Mouse (Mus musculus) embryonic fibroblast, embryonic 13.5 days (primary cell): ENCODE data around the gene Gm43552. TPM values are rescaled to one million over a fixed set of nuclear protein-coding genes. Genes with fewer than 3 reads are reported as not detected.

Source experiments
- H3K27ac ChIP-seq: 2 replicates; pipeline ENCODE4 v1.5.1; 2012; ENCODE audit warnings: low read length, control low read depth, inconsistent platforms; ENCODE audit not compliant: insufficient read depth
- H3K4me1 ChIP-seq: 2 replicates; pipeline ENCODE4 v1.6.1; 2011; ENCODE audit warnings: low read length; ENCODE audit not compliant: control insufficient read depth, insufficient read depth
- H3K4me3 ChIP-seq: 2 replicates; pipeline ENCODE4 v1.5.1; 2011; ENCODE audit warnings: mild to moderate bottlenecking, control low read depth, low read length; ENCODE audit not compliant: insufficient read depth
- CTCF ChIP-seq: IDR thresholded peaks from 2 replicates; pipeline ENCODE4 v1.5.1; 2011; ENCODE audit warnings: mild to moderate bottlenecking, control low read depth, low read length, moderate library complexity, borderline replicate concordance; ENCODE audit not compliant: insufficient read depth
- POLR2A ChIP-seq: IDR thresholded peaks from 2 replicates; pipeline ENCODE4 v1.6.1; 2011; ENCODE audit warnings: low read depth, mild to moderate bottlenecking, control low read depth, low read length, moderate library complexity
- polyA plus RNA-seq: library from polyadenylated mRNA; stranded (reverse); fragments of >200 nt; gene quantifications from 2 replicates; pipeline ENCODE4 v1.2.4, GENCODE M21; 2011; ENCODE audit warnings: low read depth; ENCODE audit not compliant: missing spikeins, insufficient read length

Gene Gm43552
- polyA plus RNA-seq, 1 experiment: not detected

DNA sequence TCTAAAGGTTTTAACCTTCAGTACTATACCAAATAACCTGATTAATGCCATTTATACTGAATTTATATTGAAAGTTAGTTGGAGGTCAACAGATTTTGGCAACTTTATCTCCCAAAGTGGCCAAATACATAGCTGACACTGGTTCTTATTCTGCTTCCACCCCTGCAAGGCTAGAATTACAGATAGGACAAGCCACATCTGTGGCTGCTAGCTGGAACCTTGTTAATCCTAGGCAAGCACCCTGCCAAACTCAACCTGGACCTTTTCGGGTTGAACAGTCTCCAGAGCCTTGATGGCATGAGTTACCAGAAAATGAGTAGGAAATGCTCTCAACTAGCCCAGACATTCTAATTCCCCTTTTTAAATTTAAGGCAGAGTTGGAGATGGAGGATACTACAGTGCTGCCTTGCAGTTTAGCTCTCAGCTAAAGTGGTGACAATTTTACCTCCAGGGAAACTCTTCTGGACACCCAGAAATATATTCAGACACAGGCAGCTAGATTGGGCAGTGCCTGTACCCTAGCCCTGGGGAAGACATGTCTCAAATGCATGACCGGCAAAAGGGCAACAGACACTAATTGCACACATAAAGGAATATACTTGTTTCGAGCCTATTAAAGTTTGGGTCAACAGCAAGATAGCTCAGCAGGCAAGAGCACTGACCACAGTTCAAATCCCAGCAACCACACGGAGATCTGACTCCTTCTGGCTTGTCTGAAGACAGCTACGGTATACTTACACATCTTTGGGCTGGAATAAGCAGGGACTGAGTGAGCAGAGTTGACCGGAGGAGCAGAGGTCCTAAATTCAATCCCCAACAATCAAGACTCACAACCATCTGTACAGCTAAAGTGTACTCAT is 105.4 kb downstream of the Gm43552 start:
- Histone ChIP-seq H3K27ac (no peak overlapping the region), H3K4me1 (0 out of 2 replicates have a peak, but pooled peaks cover 6% of the 10 kb centered on the region), H3K4me3 (no peak overlapping the region)
- TF ChIP-seq POLR2A (no peak; the same call in 1 of the 2 replicates), CTCF (no peak)

DNA sequence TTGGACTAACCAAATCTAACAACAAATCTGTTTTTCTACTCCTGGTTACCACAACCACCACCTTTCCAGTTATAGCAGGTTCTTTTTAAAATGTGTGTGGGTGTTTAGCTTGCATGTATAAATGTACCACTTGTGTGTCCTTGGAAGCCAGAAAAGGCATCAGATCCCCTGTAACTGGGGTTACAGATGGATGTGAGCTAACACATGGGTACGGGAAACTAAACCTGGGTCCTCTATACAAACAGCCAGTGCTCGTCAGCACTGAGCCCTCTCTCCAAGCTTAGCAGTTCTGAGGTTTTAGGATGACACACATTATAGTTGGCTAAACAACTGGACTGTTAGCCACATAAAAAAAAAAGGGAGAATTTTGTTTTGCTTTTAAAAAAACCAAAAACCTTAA is 106.9 kb downstream of the Gm43552 start:
- TF ChIP-seq CTCF (no peak), POLR2A (no peak)

More for the DNA sequence above, 106.9 kb downstream of the Gm43552 start:
- H3K4me3 ChIP-seq: no peak overlapping the region
- H3K27ac ChIP-seq: no peak overlapping the region
- H3K4me1 ChIP-seq: 0 out of 2 replicates have a peak, but pooled peaks cover 6% of the 10 kb centered on the region

Other genes starting within 250 kb of the Gm43552 start
- 50.8 and 63.8 TPM in 2 replicates for gene Rfc1, start 157.2 kb downstream of the Gm43552 start, polyA plus RNA-seq
- not detected in 2 replicates for gene Klb, start 144.5 kb downstream of the Gm43552 start, polyA plus RNA-seq
- gene Rpl9, start 101.4 kb downstream of the Gm43552 start, polyA plus RNA-seq: 888 and 993 TPM in 2 replicates
- gene Lias, start 101.3 kb downstream of the Gm43552 start, polyA plus RNA-seq: 34.4 and 47.6 TPM in 2 replicates
- 127 and 148 TPM in 2 replicates for gene Ugdh, start 56.9 kb downstream of the Gm43552 start, polyA plus RNA-seq
- gene Smim14, start 44.4 kb upstream of the Gm43552 start, polyA plus RNA-seq: 110 and 112 TPM in 2 replicates
- gene Ube2k, start 44.4 kb upstream of the Gm43552 start, polyA plus RNA-seq: 179 and 180 TPM in 2 replicates
- 203 and 225 TPM in 2 replicates for gene Pds5a, start 205.4 kb upstream of the Gm43552 start, polyA plus RNA-seq